Mouse (Mus musculus) limb, embryonic 15.5 days (tissue): Measurements from ENCODE around the gene Vmn2r15. TPM values are rescaled to one million over a fixed set of nuclear protein-coding genes. Genes with fewer than 3 reads are reported as not detected.

Experiments
- ATAC-seq: fragments of 200-750 bp; cut with Nextera tagmentation; 2 replicates; pipeline ENCODE4 v1.8.0; 2017; ENCODE audit warnings: low read depth, moderate TSS enrichment; ENCODE audit not compliant: insufficient number of reproducible peaks, low FRiP score, low TSS enrichment
- H3K27ac ChIP-seq: fragments of 300-500 bp; sonication (generic); 2 replicates; pipeline ENCODE4 v1.5.1; 2015; ENCODE audit warnings: moderate library complexity, mild to moderate bottlenecking, inconsistent platforms
- H3K27me3 ChIP-seq: fragments of 300-500 bp; sonication (generic); 2 replicates; pipeline ENCODE4 v1.6.1; 2015; ENCODE audit warnings: inconsistent platforms
- H3K36me3 ChIP-seq: fragments of 300-500 bp; sonication (generic); 2 replicates; pipeline ENCODE4 v1.6.1; 2015; ENCODE audit warnings: inconsistent platforms
- H3K4me1 ChIP-seq: fragments of 300-500 bp; sonication (generic); 2 replicates; pipeline ENCODE4 v1.6.1; 2015; ENCODE audit warnings: inconsistent platforms
- H3K4me2 ChIP-seq: fragments of 300-500 bp; sonication (generic); 2 replicates; pipeline ENCODE4 v1.6.1; 2015; ENCODE audit warnings: mild to moderate bottlenecking, inconsistent platforms
- H3K4me3 ChIP-seq: fragments of 300-500 bp; sonication (generic); 2 replicates; pipeline ENCODE4 v1.5.1; 2015; ENCODE audit warnings: mild to moderate bottlenecking, inconsistent platforms
- H3K9ac ChIP-seq: fragments of 300-500 bp; sonication (generic); 2 replicates; pipeline ENCODE4 v1.6.1; 2015; ENCODE audit warnings: inconsistent platforms
- H3K9me3 ChIP-seq: fragments of 300-500 bp; sonication (generic); 2 replicates; pipeline ENCODE4 v1.6.1; 2016; ENCODE audit warnings: inconsistent platforms
- WGBS: fragments of 180-500 bp; shearing (Covaris S2); methylation state at CpG from one replicate; pipeline ENCODE4 v1.1.7; 2015; 5-methylcytosine and 5-hydroxymethylcytosine counted together
- polyA plus RNA-seq: library from polyadenylated mRNA; unstranded; fragments of >200 nt; fragmentation: Nextera tagmentation; extraction: Ambion mirVana; gene quantifications from 2 replicates; pipeline ENCODE4 v1.2.1, GENCODE M21; 2015

Vmn2r15 gene
- polyA plus RNA-seq: not detected in 2 replicates

- WGBS: 51% methylated on average over 3 of the region's 3 CpGs
- H3K4me2 ChIP-seq: no peak within 1 kb of the TSS
- H3K36me3 ChIP-seq: no peaks in the 10 kb centered on the region
- no peak within 1 kb of the TSS for H3K27ac ChIP-seq
- H3K9ac ChIP-seq: no peak within 1 kb of the TSS
- H3K27me3 ChIP-seq: no peaks in the 10 kb centered on the region
- H3K4me1 ChIP-seq: no peaks in the 10 kb centered on the region
- ATAC-seq: no peak
- H3K9me3 ChIP-seq: no peaks in the 10 kb centered on the region
- no peak within 1 kb of the TSS for H3K4me3 ChIP-seq
These were observed at the start of gene Vmn2r15 for GRCm38 (mm10) chr5:109297544-109297943. Gene Vmn2r15 (minus strand): TSS chr5:109297644.

GRCm38 (mm10) chr5:109329862-109330261 lies 32.4 kb upstream of the Vmn2r15 start, which contains the start of gene Vmn2r16:
Gene Vmn2r16 (plus strand): TSS chr5:109330162.
- no peak within 1 kb of the TSS for H3K4me3 ChIP-seq
- H3K9me3 ChIP-seq: 0 out of 2 replicates have a peak, but pooled peaks cover 6% of the 10 kb centered on the region
- H3K4me2 ChIP-seq: no peak within 1 kb of the TSS
- H3K4me1 ChIP-seq: no peaks in the 10 kb centered on the region
- H3K27me3 ChIP-seq: no peaks in the 10 kb centered on the region
- no peak within 1 kb of the TSS for H3K9ac ChIP-seq
- no peak within 1 kb of the TSS for H3K27ac ChIP-seq
- no peak for ATAC-seq
- no peaks in the 10 kb centered on the region for H3K36me3 ChIP-seq
- WGBS: 62% methylated on average over 2 of the region's 2 CpGs

- H3K27me3 ChIP-seq: no peaks in the 10 kb centered on the region
- no peak overlapping the region for H3K4me2 ChIP-seq
- no peaks in the 10 kb centered on the region for H3K4me1 ChIP-seq
- H3K9ac ChIP-seq: no peak overlapping the region
- no peak overlapping the region for H3K4me3 ChIP-seq
- no peaks in the 10 kb centered on the region for H3K36me3 ChIP-seq
- no peaks in the 10 kb centered on the region for H3K9me3 ChIP-seq
- no peak overlapping the region for H3K27ac ChIP-seq
- ATAC-seq: no peak
- 86% methylated on average over 3 of the region's 3 CpGs for WGBS
These were observed 2.8 kb downstream of the Vmn2r15 start for GRCm38 (mm10) chr5:109294655-109295054.

Other genes with a start within 250 kb of the Vmn2r15 start
- gene Vmn2r11, start 238.1 kb downstream of the Vmn2r15 start, polyA plus RNA-seq: not detected in 2 replicates
- gene Vmn2r12, start 199.7 kb downstream of the Vmn2r15 start, polyA plus RNA-seq: not detected in 2 replicates
- gene Vmn2r13, start 105.4 kb downstream of the Vmn2r15 start, polyA plus RNA-seq: not detected in 2 replicates
- not detected in 2 replicates for gene Vmn2r14, start 72.9 kb downstream of the Vmn2r15 start, polyA plus RNA-seq
- gene Vmn2r16, start 32.5 kb upstream of the Vmn2r15 start, polyA plus RNA-seq: not detected in 2 replicates
- gene Vmn2r17, start 122.0 kb upstream of the Vmn2r15 start, polyA plus RNA-seq: not detected in 2 replicates